Mouse (Mus musculus) Patski (cell line): ENCODE data around the gene Lrp6. TPM values are rescaled to one million over a fixed set of nuclear protein-coding genes. Genes with fewer than 3 reads are reported as not detected.
A peak's percentile ranks its signal among the peaks of the same experiment; 100 is the strongest.

Experiments used
- ATAC-seq: fragments of 100-300 bp; one replicate; pipeline ENCODE4 v1.8.0; 2021
- CTCF ChIA-PET: fragments of 350-600 bp; sonication (Branson Sonifier 250); formaldehyde crosslinking; loops from one replicate; lab custom pipeline; 2022; ENCODE audit warnings: inconsistent platforms; lab: Charles Lee
- POLR2A ChIA-PET: fragments of 350-600 bp; sonication (Branson Sonifier 250); formaldehyde crosslinking; loops from one replicate; lab custom pipeline; 2022; ENCODE audit warnings: antibody characterized with exemption, inconsistent platforms; lab: Charles Lee
- DNase-seq: peaks from one replicate; pipeline ENCODE4 v3.0.0-alpha.2; 2011; ENCODE audit warnings: low read depth, low spot score
- H3K27me3 ChIP-seq: fragments of 371-371 bp; one replicate; pipeline ENCODE4 v1.5.1; 2021
- CTCF ChIP-seq: fragments of 100-300 bp; IDR thresholded peaks from one replicate; pipeline ENCODE4 v1.5.1; 2021
- in situ Hi-C: fragments of 300-500 bp; cut with MboI; formaldehyde crosslinking; loops from 3 replicates; pipeline ENCODE4 v1.11.1; 2018; ENCODE audit warnings: low pct_unique_long_range_greater_than_20kb, mixed read lengths
- polyA plus RNA-seq: library from polyadenylated mRNA; unstranded; gene quantifications from one replicate; pipeline ENCODE4 v1.2.3, GENCODE M21; 2021

Lrp6 gene
- polyA plus RNA-seq, 1 experiment from 2014 or later = 36.2 TPM

DNA sequence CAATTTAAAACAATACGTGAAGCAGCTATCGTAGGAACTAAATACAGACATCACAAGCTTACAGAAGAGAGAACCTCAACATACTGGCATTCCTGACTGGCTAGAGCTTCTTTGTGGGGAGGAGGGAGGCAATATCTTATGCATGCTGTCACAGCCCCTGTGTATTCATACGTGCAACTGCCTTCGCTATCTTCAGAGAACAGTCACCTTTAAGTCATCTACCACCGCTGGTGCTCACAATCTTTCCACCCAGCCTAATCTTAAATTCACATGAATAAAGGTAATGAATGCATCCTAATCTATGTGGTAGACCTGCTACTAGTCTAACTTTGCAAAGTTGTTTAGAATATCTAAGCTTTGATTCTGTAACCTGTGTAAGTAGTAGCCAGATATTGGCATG is 40.5 kb downstream of the Lrp6 start:
- no peaks in the 10 kb centered on the region for H3K27me3 ChIP-seq
- DNase-seq = no peak
- TF ChIP-seq CTCF = no peak
- in situ Hi-C loops = no loop called here
- ATAC-seq = no peak
- POLR2A ChIA-PET = interaction anchor here (0.5 kb wide), 1 partner anchor 304 kb away, joined by 3 read pairs; no protein-coding TSS in a partner anchor
- CTCF ChIA-PET = interaction anchor here (1.3 kb wide), 1 partner anchor 15 kb away, joined by 3 read pairs; no protein-coding TSS in a partner anchor

DNA sequence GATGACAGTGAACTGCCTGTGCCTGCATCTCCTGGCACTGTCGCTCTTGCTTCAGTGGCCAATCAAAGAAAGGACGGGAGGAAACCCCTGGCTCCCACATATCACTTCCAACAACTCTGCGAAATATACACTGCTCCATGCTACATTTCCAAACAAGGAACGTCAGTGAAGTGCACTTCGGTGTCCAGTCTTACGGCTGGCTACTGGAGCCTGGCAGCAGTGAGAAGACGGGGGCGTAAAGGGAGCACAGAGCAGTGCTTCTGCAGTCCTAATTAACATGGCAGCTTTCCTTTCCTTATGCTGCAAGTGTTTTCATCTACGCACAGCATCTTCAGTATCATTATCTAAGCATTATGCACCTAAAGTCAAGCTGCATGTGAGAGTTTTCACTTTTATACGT is 45.4 kb downstream of the Lrp6 start:
- ATAC-seq (peak; percentile 31), DNase-seq (no peak)
- no peak for TF ChIP-seq CTCF
- H3K27me3 ChIP-seq = no peaks in the 10 kb centered on the region
- POLR2A ChIA-PET = interaction anchor here (0.8 kb wide), 1 partner anchor 8 kb away, joined by 3 read pairs; no protein-coding TSS in a partner anchor
- in situ Hi-C loops = no loop called here
- CTCF ChIA-PET = interaction anchor here (1.2 to 1.4 kb wide), 2 partner anchors 11 to 43 kb away, joined by 3 read pairs; no protein-coding TSS in a partner anchor

DNA sequence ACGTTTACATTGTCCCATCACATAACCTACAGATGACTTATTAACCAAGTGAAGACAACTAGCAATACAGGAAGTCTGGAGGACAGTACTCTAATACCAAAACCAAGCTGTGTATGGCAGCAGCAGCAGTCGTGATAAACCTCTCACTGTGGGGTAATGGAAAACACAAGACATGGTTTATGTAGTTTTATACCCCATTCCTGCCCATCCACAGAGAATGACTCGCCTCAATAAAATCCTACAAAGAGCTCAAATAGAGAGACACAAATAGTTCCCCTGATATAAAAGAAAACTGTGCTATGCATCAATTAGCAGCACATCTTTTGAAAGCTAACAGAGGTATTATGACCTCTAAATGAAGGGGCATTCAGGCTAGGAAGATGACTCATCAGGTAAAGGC is 45.9 kb downstream of the Lrp6 start:
- CTCF ChIA-PET = interaction anchor here (1.2 to 1.4 kb wide), 2 partner anchors 11 to 44 kb away, joined by 3 read pairs; no protein-coding TSS in a partner anchor
- POLR2A ChIA-PET = no interaction called here
- ATAC-seq (peak; percentile 87), DNase-seq (peak; percentile 50)
- no peak for TF ChIP-seq CTCF
- in situ Hi-C loops = no loop called here
- no peaks in the 10 kb centered on the region for H3K27me3 ChIP-seq

DNA sequence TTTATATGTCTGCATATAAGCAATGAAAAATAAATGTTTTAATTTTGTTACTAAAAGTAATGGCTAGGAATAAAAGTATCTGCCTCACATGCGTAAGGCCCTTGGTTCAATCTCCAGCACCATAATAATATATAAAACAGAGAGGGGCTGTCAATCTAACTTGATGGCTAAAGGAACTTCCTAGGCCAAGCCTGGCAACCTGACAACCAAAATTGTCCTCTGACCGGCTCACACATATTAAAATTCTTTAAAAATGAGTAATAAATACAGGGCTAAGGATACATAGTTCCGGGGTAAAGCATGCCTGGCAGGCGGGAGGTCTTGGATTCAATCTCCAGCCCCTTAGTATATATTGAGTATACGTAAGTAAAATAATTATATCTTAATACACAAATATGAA is 48.3 kb downstream of the Lrp6 start:
- ATAC-seq (no peak), DNase-seq (no peak)
- ChIA-PET CTCF (no interaction called here), POLR2A (no interaction called here)
- in situ Hi-C loops = no loop called here
- H3K27me3 ChIP-seq = no peaks in the 10 kb centered on the region
- TF ChIP-seq CTCF = no peak

DNA sequence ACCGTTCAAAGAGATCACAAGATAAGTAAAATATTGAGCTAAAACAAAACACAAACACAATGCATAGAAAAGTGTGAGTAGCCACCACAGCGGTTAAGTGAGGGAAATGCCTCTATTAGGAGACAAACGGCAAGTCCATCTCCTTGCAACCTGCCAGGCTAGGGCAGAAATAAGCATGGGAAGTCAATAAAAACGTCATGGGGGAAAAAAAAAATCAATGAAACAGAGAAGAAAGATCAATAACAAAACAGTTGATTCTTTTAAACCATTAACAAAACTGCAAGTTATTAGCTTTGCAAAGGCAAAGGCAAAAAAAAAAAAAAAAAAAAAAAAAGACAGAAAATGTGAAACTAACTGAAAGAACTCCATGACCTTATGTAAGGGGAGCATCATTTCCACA is 49.6 kb downstream of the Lrp6 start:
- POLR2A ChIA-PET = no interaction called here
- ATAC-seq (no peak), DNase-seq (no peak)
- no peaks in the 10 kb centered on the region for H3K27me3 ChIP-seq
- no peak for TF ChIP-seq CTCF
- CTCF ChIA-PET = no interaction called here
- in situ Hi-C loops = no loop called here

DNA sequence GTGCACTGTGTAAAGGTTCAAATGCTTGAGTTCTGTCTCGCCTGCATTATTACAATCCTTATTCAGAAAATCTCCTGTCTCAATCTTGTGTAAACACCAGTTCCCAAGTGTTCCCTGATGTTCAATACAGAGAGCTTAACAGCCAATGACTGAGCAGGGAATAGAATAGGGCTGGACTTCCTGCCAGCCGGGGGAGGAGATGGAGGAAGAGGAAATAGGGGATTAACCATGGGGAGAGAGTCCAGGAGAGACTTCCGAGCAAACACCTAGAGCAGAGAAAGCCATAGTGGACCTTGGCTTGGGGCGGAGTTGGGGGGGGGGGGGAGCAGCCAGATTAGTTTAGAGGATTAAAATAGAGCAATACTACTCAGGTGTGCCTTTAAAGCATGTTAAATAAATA is 51.3 kb downstream of the Lrp6 start:
- no peaks in the 10 kb centered on the region for H3K27me3 ChIP-seq
- in situ Hi-C loops = no loop called here
- no peak for TF ChIP-seq CTCF
- DNase-seq = no peak
- CTCF ChIA-PET = interaction anchor here (1.5 kb wide), 1 partner anchor 14 kb away, joined by 3 read pairs; no protein-coding TSS in a partner anchor
- ATAC-seq = no peak
- POLR2A ChIA-PET = no interaction called here

DNA sequence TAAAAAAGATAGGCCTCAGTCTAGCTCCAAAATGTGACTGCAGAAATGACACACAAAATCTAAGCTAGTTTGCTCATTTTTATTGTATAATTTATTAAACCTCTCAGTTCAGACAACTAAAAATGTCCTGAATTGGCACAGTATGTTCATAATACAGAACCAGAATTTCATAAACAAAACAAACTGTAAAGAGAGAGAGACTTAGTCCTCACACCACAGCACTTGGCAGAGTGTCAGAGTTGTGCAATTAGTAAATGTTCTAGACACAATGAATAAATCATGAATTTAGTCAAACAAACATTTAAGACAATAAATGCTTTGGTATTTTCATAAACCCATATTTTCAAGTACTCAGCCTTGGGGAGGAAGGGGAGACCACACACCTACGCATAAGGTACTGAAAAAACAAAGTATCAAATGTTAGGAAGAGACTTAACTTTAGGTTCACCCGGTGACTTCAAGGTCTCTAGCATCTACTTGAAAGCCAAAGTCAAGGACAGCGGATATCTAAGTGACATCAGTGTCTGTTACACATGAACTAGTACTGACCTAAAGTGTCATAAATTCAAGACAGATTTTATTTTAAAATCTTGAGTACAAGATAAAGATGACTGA is 52.8 kb downstream of the Lrp6 start:
- DNase-seq = no peak
- in situ Hi-C loops = no loop called here
- no peaks in the 10 kb centered on the region for H3K27me3 ChIP-seq
- POLR2A ChIA-PET = interaction anchor here (2.1 kb wide), 1 partner anchor 52 kb away, joined by 6 read pairs; no protein-coding TSS in a partner anchor
- no peak for ATAC-seq
- CTCF ChIA-PET = no interaction called here
- TF ChIP-seq CTCF = no peak

DNA sequence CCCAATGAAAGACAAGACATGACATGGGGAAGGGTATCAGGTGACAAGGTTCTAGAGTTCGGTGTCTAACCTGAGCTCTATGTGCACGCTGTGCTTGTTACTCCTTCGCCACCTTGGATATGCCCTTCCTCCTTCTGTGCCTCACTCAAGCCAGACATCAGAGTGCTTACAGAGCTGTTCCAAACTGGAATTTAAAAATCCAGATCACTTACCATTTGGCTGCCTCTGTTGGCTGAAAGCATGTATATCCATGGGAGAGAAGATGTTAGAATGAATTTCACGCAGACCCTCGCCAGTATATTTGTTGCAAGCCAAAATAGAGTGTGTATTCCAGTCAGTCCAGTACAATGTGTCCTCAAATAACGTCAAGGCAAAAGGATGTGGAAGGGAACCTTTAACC is 53.8 kb downstream of the Lrp6 start:
- in situ Hi-C loops = no loop called here
- ATAC-seq (no peak), DNase-seq (no peak)
- ChIA-PET CTCF (no interaction called here), POLR2A (interaction anchor here (2.1 kb wide), 1 partner anchor 53 kb away, joined by 6 read pairs; no protein-coding TSS in a partner anchor)
- no peaks in the 10 kb centered on the region for H3K27me3 ChIP-seq
- no peak for TF ChIP-seq CTCF

DNA sequence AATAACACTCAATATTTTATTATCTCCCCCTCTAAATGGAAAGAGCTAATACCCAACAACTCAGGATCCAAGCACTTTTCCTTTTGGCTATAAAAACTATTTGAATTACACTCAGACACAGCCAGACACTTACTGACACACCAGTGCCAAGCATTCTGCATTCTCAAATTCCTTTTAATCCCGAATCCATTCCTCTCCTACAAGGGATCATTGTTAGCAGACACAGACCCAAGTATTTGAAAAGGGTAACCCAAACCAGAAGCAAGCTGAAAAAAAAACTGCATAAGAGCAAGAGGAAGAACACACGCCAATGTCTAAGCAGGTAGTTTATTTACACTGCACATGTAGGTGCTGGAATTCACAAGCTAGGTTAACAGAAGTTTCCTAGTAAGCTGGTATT is 54.3 kb downstream of the Lrp6 start:
- no peak for DNase-seq
- in situ Hi-C loops = no loop called here
- no peak for ATAC-seq
- no peak for TF ChIP-seq CTCF
- ChIA-PET POLR2A (interaction anchor here (2.1 kb wide), 1 partner anchor 53 kb away, joined by 6 read pairs; no protein-coding TSS in a partner anchor), CTCF (no interaction called here)
- H3K27me3 ChIP-seq = no peaks in the 10 kb centered on the region

DNA sequence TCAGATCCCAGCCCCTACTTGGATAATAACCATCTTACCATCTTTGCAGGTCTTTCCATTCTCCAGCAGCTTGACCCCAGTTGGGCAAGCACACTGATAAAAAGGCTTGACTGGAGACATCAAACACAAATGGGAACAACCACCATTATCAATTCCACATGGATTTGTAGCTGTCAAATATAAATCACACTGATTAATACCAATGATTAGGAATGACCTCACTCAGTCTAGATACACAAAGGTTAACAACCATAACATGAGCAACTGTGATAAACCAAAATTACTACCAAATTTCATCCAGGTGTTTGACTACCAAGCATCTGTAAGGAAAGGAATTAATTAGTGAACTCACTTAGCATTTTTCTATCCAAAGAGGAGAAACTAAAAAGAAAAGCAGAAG is 55.6 kb downstream of the Lrp6 start:
- no peak for TF ChIP-seq CTCF
- H3K27me3 ChIP-seq = no peaks in the 10 kb centered on the region
- no peak for DNase-seq
- ChIA-PET CTCF (interaction anchor here (1.2 kb wide), 1 partner anchor 24 kb away, joined by 3 read pairs; no protein-coding TSS in a partner anchor), POLR2A (no interaction called here)
- in situ Hi-C loops = no loop called here
- ATAC-seq = no peak

DNA sequence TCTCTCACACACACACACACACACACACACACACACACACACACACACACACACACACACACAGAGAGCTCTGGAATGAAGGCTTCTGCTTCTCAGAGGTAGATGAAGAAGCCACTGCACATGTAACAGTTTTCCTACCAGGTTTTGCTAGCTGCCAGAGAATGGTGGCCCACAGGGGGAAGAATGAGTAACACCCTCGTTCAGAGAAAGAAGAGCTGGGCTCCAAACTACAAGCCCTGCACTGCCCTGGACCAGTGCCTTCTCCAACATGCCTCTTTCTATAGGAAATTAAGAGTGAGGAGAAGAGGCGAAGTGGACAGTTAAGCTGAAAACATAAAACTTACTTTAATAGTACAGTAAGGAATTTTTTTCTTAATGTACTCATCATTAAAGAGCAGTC is 56.5 kb downstream of the Lrp6 start:
- ChIA-PET CTCF (interaction anchor here (1.2 kb wide), 1 partner anchor 25 kb away, joined by 3 read pairs; no protein-coding TSS in a partner anchor), POLR2A (interaction anchor here (0.6 kb wide), 1 partner anchor 403 kb away, joined by 3 read pairs; no protein-coding TSS in a partner anchor)
- TF ChIP-seq CTCF = no peak
- ATAC-seq (peak; percentile 76), DNase-seq (no peak)
- in situ Hi-C loops = no loop called here
- H3K27me3 ChIP-seq = no peaks in the 10 kb centered on the region
